Mouse (Mus musculus): ENCODE data around the gene Olfr670. TPM values are rescaled to one million over a fixed set of nuclear protein-coding genes. Genes with fewer than 3 reads are reported as not detected.

Olfr670 gene
- polyA plus RNA-seq, 1 experiment from 2014 or later, result not detected

Other genes starting within 250 kb of the Olfr670 start
- not detected in 2 replicates for gene Usp17le, start 185.2 kb downstream of the Olfr670 start, polyA plus RNA-seq (2014; fragmentation: Nextera tagmentation; extraction: Ambion mirVana)
- not detected in 2 replicates for gene Usp17lb, start 120.0 kb downstream of the Olfr670 start, polyA plus RNA-seq (2014; fragmentation: Nextera tagmentation; extraction: Ambion mirVana)
- gene Usp17la, start 105.6 kb downstream of the Olfr670 start, polyA plus RNA-seq (2014; fragmentation: Nextera tagmentation; extraction: Ambion mirVana), result not detected in 2 replicates
- not detected in 2 replicates for gene Olfr665, start 84.6 kb downstream of the Olfr670 start, polyA plus RNA-seq (2014; fragmentation: Nextera tagmentation; extraction: Ambion mirVana)
- gene Olfr666, start 66.7 kb downstream of the Olfr670 start, polyA plus RNA-seq (2014; fragmentation: Nextera tagmentation; extraction: Ambion mirVana), result not detected in 2 replicates
- not detected in 2 replicates for gene Olfr667, start 41.1 kb downstream of the Olfr670 start, polyA plus RNA-seq (2014; fragmentation: Nextera tagmentation; extraction: Ambion mirVana)
- not detected in 2 replicates for gene Olfr668, start 34.6 kb downstream of the Olfr670 start, polyA plus RNA-seq (2014; fragmentation: Nextera tagmentation; extraction: Ambion mirVana)
- not detected in 2 replicates for gene Olfr669, start 28.4 kb downstream of the Olfr670 start, polyA plus RNA-seq (2014; fragmentation: Nextera tagmentation; extraction: Ambion mirVana)
- gene Olfr671, start 16.5 kb upstream of the Olfr670 start, polyA plus RNA-seq (2014; fragmentation: Nextera tagmentation; extraction: Ambion mirVana), result not detected in 2 replicates
- gene Olfr672, start 39.4 kb upstream of the Olfr670 start, polyA plus RNA-seq (2014; fragmentation: Nextera tagmentation; extraction: Ambion mirVana), result not detected in 2 replicates
- not detected in 2 replicates for gene Olfr675, start 65.8 kb upstream of the Olfr670 start, polyA plus RNA-seq (2014; fragmentation: Nextera tagmentation; extraction: Ambion mirVana)
- gene Olfr676, start 70.1 kb upstream of the Olfr670 start, polyA plus RNA-seq (2014; fragmentation: Nextera tagmentation; extraction: Ambion mirVana), result not detected in 2 replicates
- gene Olfr677, start 88.8 kb upstream of the Olfr670 start, polyA plus RNA-seq (2014; fragmentation: Nextera tagmentation; extraction: Ambion mirVana), result not detected in 2 replicates
- gene Olfr678, start 101.9 kb upstream of the Olfr670 start, polyA plus RNA-seq (2014; fragmentation: Nextera tagmentation; extraction: Ambion mirVana), result not detected in 2 replicates
- not detected in 2 replicates for gene Olfr679, start 118.6 kb upstream of the Olfr670 start, polyA plus RNA-seq (2014; fragmentation: Nextera tagmentation; extraction: Ambion mirVana)
- gene Olfr680-ps1, start 130.2 kb upstream of the Olfr670 start, polyA plus RNA-seq (2014; fragmentation: Nextera tagmentation; extraction: Ambion mirVana), result not detected in 2 replicates
- not detected in 2 replicates for gene Olfr681, start 154.2 kb upstream of the Olfr670 start, polyA plus RNA-seq (2014; fragmentation: Nextera tagmentation; extraction: Ambion mirVana)
- gene Olfr683, start 184.4 kb upstream of the Olfr670 start, polyA plus RNA-seq (2014; fragmentation: Nextera tagmentation; extraction: Ambion mirVana), result not detected in 2 replicates
- gene Olfr684, start 201.0 kb upstream of the Olfr670 start, polyA plus RNA-seq (2014; fragmentation: Nextera tagmentation; extraction: Ambion mirVana), result not detected in 2 replicates
- not detected in 2 replicates for gene Olfr685, start 223.4 kb upstream of the Olfr670 start, polyA plus RNA-seq (2014; fragmentation: Nextera tagmentation; extraction: Ambion mirVana)
- not detected in 2 replicates for gene Olfr686, start 244.9 kb upstream of the Olfr670 start, polyA plus RNA-seq (2014; fragmentation: Nextera tagmentation; extraction: Ambion mirVana)